Mouse (Mus musculus) cortical plate, adult 2 months (tissue): ENCODE data around the gene Batf2.

Experiments
- CTCF ChIP-seq: fragments of 200-500 bp; IDR thresholded peaks from 2 replicates; pipeline ENCODE4 v1.5.1; 2011; ENCODE audit warnings: mild to moderate bottlenecking, control low read depth, low read length; ENCODE audit not compliant: insufficient read depth; ENCODE audit errors: extremely low read depth
- POLR2A ChIP-seq: fragments of 200-500 bp; IDR thresholded peaks from 2 replicates; pipeline ENCODE4 v1.6.1; 2011; ENCODE audit warnings: mild to moderate bottlenecking, low read length, control low read depth; ENCODE audit not compliant: insufficient read depth; ENCODE audit errors: extremely low read depth

- TF ChIP-seq POLR2A (no peak), CTCF (no peak)
Measured at GRCm38 (mm10) chr19:6157220-6157619, 16.4 kb downstream of the Batf2 start.
